Mouse (Mus musculus): ENCODE measurements around the gene Pitpnm2. TPM values are rescaled to one million over a fixed set of nuclear protein-coding genes. Genes with fewer than 3 reads are reported as not detected.
"Not testable (repeated sequence)": the region's sequence is repeated elsewhere in the genome, so short reads cannot be mapped to it uniquely, and the experiment has no call there.

Pitpnm2 gene
- 4.0 TPM for polyA plus RNA-seq (2012; fragmentation: generic; extraction: Trizol)
- long read RNA-seq, experiment 1, partial matches to known transcripts: 1 of 2 reads
- long read RNA-seq, experiment 1, other reads (novel, unspliced or antisense): 1 of 2 reads
- long read RNA-seq, experiment 2, partial matches to known transcripts: 0 of 4 reads
- long read RNA-seq, experiment 2, other reads (novel, unspliced or antisense): 4 of 4 reads

DNA sequence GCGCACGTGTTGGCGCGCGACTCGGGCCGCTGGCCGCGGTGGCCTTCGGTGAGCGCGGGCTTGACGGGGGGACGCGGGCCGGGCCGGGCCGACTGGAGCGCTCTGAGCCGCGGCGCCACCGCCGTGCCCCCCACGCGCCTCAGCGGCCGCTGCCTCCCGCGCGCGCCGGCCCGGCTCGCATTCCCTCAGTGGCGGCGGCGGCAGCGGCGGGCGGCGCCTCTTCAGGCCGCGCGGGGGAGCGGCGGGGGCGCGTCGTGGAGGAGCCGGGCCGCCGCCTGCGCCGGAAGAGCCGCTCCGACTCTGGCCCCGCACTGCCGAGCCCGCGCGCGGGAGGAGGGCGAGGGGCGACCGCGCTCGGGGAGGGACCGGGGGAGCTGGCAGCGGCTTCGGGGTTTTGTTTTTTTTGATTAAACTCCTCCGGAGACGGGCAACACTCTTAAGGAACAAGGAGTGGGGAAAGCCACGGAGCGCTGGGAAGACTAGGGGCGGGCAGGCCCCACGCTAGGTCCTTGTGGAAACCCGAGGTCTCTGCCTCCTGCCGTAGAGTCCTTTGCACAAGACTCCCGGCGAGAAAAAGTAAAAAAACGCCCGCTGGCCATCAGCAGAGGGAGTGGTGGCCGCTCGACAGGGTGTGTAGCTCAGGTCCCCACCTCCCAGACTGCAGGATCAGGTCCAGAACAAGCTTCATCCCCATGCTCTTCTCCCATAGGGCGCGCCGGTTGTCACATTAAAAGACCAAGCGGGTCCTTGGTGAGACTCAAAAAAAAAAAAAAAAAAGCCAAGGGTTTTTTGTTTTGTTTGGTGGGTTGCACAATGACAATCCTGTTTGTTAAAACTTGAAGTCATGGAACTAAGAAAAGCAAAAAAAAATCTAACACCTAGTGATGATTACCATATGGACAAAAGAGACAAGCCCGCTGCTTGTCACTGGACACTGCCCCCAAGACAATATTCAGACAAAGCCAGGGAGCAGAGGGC is at the start of gene Pitpnm2:
TSS of gene Pitpnm2 (minus strand) at position 147 of the 978 bp plus-strand sequence.
- peaks cover 7% of the 10 kb centered on the region for H3K36me3 ChIP-seq (ENCODE audit: control insufficient read depth, insufficient read depth)
- peak within 1 kb of the TSS; percentile 36 for H3K4me3 ChIP-seq (ENCODE audit: insufficient read depth, poor library complexity, severe bottlenecking)
- H3K27me3 ChIP-seq (ENCODE audit: control insufficient read depth, insufficient read depth, insufficient read length): no peaks in the 10 kb centered on the region
- H3K79me3 ChIP-seq (ENCODE audit: low read depth): no peaks in the 10 kb centered on the region
- H3K79me2 ChIP-seq (ENCODE audit: control insufficient read depth, insufficient read depth): no peaks in the 10 kb centered on the region
- peak within 1 kb of the TSS; percentile 81 for H3ac ChIP-seq (ENCODE audit: control insufficient read depth, insufficient read length, low read depth)
- TF ChIP-seq MAX (IDR thresholded peaks at IDR 0.05) (no peak), USF1 (IDR thresholded peaks at IDR 0.05; ENCODE audit: low read depth) (no peak), CTCF (IDR thresholded peaks at IDR 0.05; ENCODE audit: control insufficient read depth, insufficient read depth, insufficient read length) (peak; percentile 15)

DNA sequence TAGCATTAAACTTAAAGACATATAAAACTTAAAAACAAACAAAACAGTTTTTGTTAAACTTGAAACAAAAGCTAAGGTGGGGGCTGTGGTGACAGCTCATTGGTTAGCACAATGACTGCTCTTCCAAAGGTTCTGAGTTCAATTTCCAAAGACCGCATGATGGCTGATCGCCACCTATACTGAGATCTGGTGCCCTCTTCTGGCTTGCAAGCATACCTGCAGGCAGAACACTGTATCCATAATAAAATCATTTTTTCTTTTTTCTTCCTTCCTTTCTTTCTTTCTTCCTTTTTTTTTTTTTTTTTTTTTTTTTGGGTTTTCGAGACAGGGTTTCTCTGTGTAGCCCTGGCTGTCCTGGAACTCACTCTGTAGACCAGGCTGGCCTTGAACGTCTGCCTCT is 49.7 kb upstream of the Pitpnm2 start:
- not testable (repeated sequence) for H3K79me2 ChIP-seq (ENCODE audit: control insufficient read depth, insufficient read depth); H3K79me3 ChIP-seq (ENCODE audit: low read depth); H3K4me3 ChIP-seq (ENCODE audit: insufficient read depth, poor library complexity, severe bottlenecking); H3K27me3 ChIP-seq (ENCODE audit: control insufficient read depth, insufficient read depth, insufficient read length); H3ac ChIP-seq (ENCODE audit: control insufficient read depth, insufficient read length, low read depth)
- peaks cover 49% of the 10 kb centered on the region for H3K36me3 ChIP-seq (ENCODE audit: control insufficient read depth, insufficient read depth)
- TF ChIP-seq CTCF (IDR thresholded peaks at IDR 0.05; ENCODE audit: control insufficient read depth, insufficient read depth, insufficient read length): peak; percentile 1

DNA sequence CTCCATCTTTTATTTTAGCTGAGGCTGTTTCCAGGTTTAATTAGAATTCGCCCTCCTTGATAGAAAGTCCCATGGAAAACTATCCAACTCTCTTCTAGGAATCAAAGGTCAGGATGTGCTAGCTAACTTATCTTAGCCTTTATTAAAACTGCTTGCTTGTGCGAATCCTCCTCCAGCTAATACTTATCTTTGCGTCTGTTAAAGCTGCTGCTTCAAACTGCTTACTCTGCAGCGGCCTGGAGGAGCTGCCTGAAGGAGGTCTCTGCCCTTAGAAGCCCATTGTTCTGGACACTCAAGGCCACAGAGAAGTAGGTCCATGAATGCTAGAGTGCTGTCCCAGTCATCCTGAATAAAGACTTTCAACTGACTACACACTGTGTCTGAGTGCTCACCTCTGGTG is 46.9 kb upstream of the Pitpnm2 start:
- H3K79me3 ChIP-seq (ENCODE audit: low read depth): no peaks in the 10 kb centered on the region
- no peak overlapping the region for H3ac ChIP-seq (ENCODE audit: control insufficient read depth, insufficient read length, low read depth)
- H3K79me2 ChIP-seq (ENCODE audit: control insufficient read depth, insufficient read depth): no peaks in the 10 kb centered on the region
- H3K36me3 ChIP-seq (ENCODE audit: control insufficient read depth, insufficient read depth): peaks cover 56% of the 10 kb centered on the region
- H3K4me3 ChIP-seq (ENCODE audit: insufficient read depth, poor library complexity, severe bottlenecking): no peak overlapping the region
- H3K27me3 ChIP-seq (ENCODE audit: control insufficient read depth, insufficient read depth, insufficient read length): no peaks in the 10 kb centered on the region
- no peak for TF ChIP-seq FOSL1 (IDR thresholded peaks at IDR 0.05; ENCODE audit: insufficient read depth, low read length, poor library complexity, severe bottlenecking)
- no peak for TF ChIP-seq CTCF (IDR thresholded peaks at IDR 0.05; ENCODE audit: control insufficient read depth, insufficient read depth, insufficient read length)
- no peak for TF ChIP-seq USF1 (IDR thresholded peaks at IDR 0.05; ENCODE audit: low read depth)
- TF ChIP-seq MAX (IDR thresholded peaks at IDR 0.05): no peak
- TF ChIP-seq MYOD1 (IDR thresholded peaks at IDR 0.05; ENCODE audit: control insufficient read depth, insufficient read length, low read depth): no peak
- TF ChIP-seq CEBPB (IDR thresholded peaks at IDR 0.05; ENCODE audit: low read depth): no peak
- TF ChIP-seq MYOG (IDR thresholded peaks at IDR 0.05; ENCODE audit: control insufficient read depth, extremely low read depth, insufficient read length): no peak

DNA sequence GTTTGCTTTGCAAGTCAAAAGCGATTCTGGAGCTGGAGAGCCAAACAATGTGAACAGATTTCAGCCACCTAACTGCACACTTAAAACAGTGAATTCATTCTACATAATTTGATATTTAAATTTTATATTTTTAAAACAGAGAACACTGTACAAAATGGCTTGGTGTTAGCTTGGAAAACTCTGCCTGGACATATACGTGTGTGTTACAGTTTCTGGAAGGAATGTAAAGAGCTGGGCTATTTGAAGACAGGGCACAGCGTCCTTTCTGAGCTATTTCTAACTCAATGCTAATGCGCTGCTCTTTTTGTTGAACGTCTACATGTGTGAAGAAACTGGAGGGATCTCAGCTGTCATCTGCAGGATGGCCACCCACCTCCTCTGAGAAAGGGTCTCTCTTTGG is 44.4 kb upstream of the Pitpnm2 start:
- Histone ChIP-seq H3K4me3 (ENCODE audit: insufficient read depth, poor library complexity, severe bottlenecking) (no peak overlapping the region), H3K36me3 (ENCODE audit: control insufficient read depth, insufficient read depth) (peaks cover 70% of the 10 kb centered on the region), H3K79me2 (ENCODE audit: control insufficient read depth, insufficient read depth) (no peaks in the 10 kb centered on the region), H3K27me3 (ENCODE audit: control insufficient read depth, insufficient read depth, insufficient read length) (no peaks in the 10 kb centered on the region), H3ac (ENCODE audit: control insufficient read depth, insufficient read length, low read depth) (no peak overlapping the region), H3K79me3 (ENCODE audit: low read depth) (no peaks in the 10 kb centered on the region)
- TF ChIP-seq CTCF (IDR thresholded peaks at IDR 0.05; ENCODE audit: control insufficient read depth, insufficient read depth, insufficient read length): no peak
- no peak for TF ChIP-seq MAX (IDR thresholded peaks at IDR 0.05)
- no peak for TF ChIP-seq MYOG (IDR thresholded peaks at IDR 0.05; ENCODE audit: control insufficient read depth, extremely low read depth, insufficient read length)
- no peak for TF ChIP-seq USF1 (IDR thresholded peaks at IDR 0.05; ENCODE audit: low read depth)
- no peak for TF ChIP-seq CEBPB (IDR thresholded peaks at IDR 0.05; ENCODE audit: low read depth)
- no peak for TF ChIP-seq FOSL1 (IDR thresholded peaks at IDR 0.05; ENCODE audit: insufficient read depth, low read length, poor library complexity, severe bottlenecking)
- no peak for TF ChIP-seq MYOD1 (IDR thresholded peaks at IDR 0.05; ENCODE audit: control insufficient read depth, insufficient read length, low read depth)

DNA sequence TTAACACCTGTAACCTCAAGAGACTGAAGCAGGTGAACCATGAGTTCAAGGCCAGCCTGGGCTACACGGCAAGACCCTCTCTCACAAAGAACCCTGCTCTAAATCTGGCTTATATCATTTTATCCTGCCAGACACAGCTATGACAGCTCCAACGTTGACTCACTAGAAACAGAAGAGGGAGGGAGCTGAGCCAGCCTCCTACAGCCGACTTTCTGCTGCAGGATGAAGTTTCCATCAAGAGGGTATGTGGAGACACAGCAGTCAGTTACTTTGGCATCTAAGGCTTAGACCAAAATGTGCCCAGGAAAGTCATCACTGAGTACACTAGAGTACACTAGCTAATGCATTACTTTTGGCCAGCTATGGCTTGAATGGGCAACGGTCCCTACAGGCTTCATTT is 40.7 kb upstream of the Pitpnm2 start:
- Histone ChIP-seq H3K27me3 (ENCODE audit: control insufficient read depth, insufficient read depth, insufficient read length) (no peaks in the 10 kb centered on the region), H3K4me3 (ENCODE audit: insufficient read depth, poor library complexity, severe bottlenecking) (no peak overlapping the region), H3K79me2 (ENCODE audit: control insufficient read depth, insufficient read depth) (no peaks in the 10 kb centered on the region), H3K79me3 (ENCODE audit: low read depth) (no peaks in the 10 kb centered on the region), H3K36me3 (ENCODE audit: control insufficient read depth, insufficient read depth) (peaks cover 74% of the 10 kb centered on the region), H3ac (ENCODE audit: control insufficient read depth, insufficient read length, low read depth) (no peak overlapping the region)
- TF ChIP-seq MYOD1 (IDR thresholded peaks at IDR 0.05; ENCODE audit: control insufficient read depth, insufficient read length, low read depth): no peak
- TF ChIP-seq MAX (IDR thresholded peaks at IDR 0.05): no peak
- TF ChIP-seq CTCF (IDR thresholded peaks at IDR 0.05; ENCODE audit: control insufficient read depth, insufficient read depth, insufficient read length): no peak
- no peak for TF ChIP-seq FOSL1 (IDR thresholded peaks at IDR 0.05; ENCODE audit: insufficient read depth, low read length, poor library complexity, severe bottlenecking)
- TF ChIP-seq MYOG (IDR thresholded peaks at IDR 0.05; ENCODE audit: control insufficient read depth, extremely low read depth, insufficient read length): no peak
- TF ChIP-seq CEBPB (IDR thresholded peaks at IDR 0.05; ENCODE audit: low read depth): no peak
